Mouse (Mus musculus): ENCODE results near the gene Pmf1. TPM values are rescaled to one million over a fixed set of nuclear protein-coding genes. Genes with fewer than 3 reads are reported as not detected.
A peak's percentile ranks its signal among the peaks of the same experiment; 100 is the strongest.

Gene Pmf1
- total and polyA plus RNA-seq, 2 experiments, result 12.9 to 68.1 TPM

DNA sequence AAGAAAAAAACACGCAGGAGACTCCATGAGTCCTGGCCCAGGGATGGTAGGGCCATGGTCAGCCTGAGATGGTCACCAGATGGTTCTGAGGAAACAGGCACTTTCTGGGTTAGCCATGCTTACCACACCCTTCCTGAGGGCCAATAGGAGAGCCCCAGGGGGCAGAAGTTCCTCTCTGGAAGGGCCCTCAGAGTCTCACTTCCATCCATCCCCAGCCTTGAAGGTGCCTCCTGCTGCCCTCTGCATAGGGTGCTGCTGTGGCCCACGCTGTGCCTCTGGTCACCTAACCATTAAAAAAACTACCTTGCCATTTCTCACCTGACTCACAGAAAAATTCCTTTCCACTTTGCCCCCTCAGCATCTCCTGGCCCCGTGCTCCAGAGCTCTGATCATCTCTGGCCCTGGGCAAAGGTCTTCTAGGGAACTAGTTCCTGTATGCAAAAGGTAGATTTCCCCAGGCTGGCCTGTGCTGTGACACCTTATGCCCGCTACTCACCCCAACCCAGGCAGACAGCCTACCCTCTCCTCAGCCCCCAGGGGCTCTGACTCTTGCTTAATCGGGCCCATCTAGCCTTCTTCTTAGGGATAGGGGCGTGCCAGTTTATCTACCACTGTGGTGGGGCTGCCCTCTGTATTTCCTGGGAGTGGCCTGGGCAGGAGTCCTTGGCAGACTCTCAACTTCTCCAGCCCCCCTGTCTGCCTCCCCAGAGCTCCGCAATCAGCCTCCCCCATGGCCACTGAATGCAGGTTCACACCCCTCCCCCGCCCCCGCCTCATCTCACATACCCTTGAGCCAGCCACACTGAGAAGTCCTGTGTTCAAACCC lies 44.8 kb upstream of the Pmf1 start:
- H3K36me3 ChIP-seq (ENCODE audit: control insufficient read depth, insufficient read depth, low read length), result peaks cover 16% of the 10 kb centered on the region
- peak overlapping the region; percentile 92 for H3K4me3 ChIP-seq (ENCODE audit: insufficient read depth, low read depth, low read length)
- 24% methylated on average over 9 of the region's 9 CpGs for WGBS
- DNase-seq (ENCODE audit: extremely low read depth, low read depth, low spot score), result peak; percentile 73
- peak overlapping the region; percentile 96 for H3K27ac ChIP-seq (replicated peaks; ENCODE audit: insufficient read depth, low read depth, low read length)
- H3K9ac ChIP-seq (ENCODE audit: low read depth, low read length), result peak overlapping the region; percentile 91
- 0 out of 2 replicates have a peak, but pooled peaks have one; percentile 27 for TF ChIP-seq POLR2A (IDR thresholded peaks at IDR 0.05; ENCODE audit: extremely low read depth, insufficient read depth, low read length)
- no peak for TF ChIP-seq CTCF (IDR thresholded peaks at IDR 0.05; ENCODE audit: low read depth, low read length)
- H3K79me2 ChIP-seq (ENCODE audit: control insufficient read depth, insufficient read depth, low read length), result peaks cover 18% of the 10 kb centered on the region; the same call in 1 of the 2 replicates
- H3K4me1 ChIP-seq (ENCODE audit: control insufficient read depth, insufficient read depth, low read length), result peaks cover 14% of the 10 kb centered on the region
- H3K27me3 ChIP-seq (ENCODE audit: control insufficient read depth, insufficient read depth, low read length), result no peaks in the 10 kb centered on the region

DNA sequence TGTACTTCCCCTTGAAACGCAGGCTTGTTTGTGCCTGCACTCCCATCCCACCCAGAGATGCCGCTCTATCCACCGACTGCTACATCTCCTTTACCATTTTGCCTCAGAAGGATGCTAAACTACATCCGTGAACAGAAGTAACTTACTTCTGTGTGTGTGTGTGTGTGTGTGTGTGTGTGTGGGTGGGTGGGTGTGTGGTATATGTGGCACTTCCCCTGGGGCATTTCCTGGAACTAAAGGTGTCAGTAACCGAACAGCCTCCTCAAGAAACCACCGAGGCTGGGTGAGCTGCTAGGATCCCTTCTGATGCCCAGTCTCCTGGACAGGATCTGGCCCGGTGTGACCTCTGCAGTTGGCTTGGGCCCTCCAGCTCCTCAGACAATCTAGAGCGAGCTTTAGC lies 43.9 kb upstream of the Pmf1 start:
- Histone ChIP-seq H3K27me3 (ENCODE audit: control insufficient read depth, insufficient read depth, low read length) (no peaks in the 10 kb centered on the region), H3K4me3 (ENCODE audit: insufficient read depth, low read depth, low read length) (no peak overlapping the region), H3K4me1 (ENCODE audit: control insufficient read depth, insufficient read depth, low read length) (peaks cover 18% of the 10 kb centered on the region), H3K36me3 (ENCODE audit: control insufficient read depth, insufficient read depth, low read length) (peaks cover 25% of the 10 kb centered on the region), H3K9ac (ENCODE audit: low read depth, low read length) (no peak overlapping the region), H3K79me2 (ENCODE audit: control insufficient read depth, insufficient read depth, low read length) (peaks cover 18% of the 10 kb centered on the region; the same call in 1 of the 2 replicates), H3K27ac (replicated peaks; ENCODE audit: insufficient read depth, low read depth, low read length) (no peak overlapping the region)
- WGBS, result 77% methylated on average over 8 of the region's 8 CpGs
- DNase-seq (ENCODE audit: extremely low read depth, low read depth, low spot score), result no peak
- TF ChIP-seq CTCF (IDR thresholded peaks at IDR 0.05; ENCODE audit: low read depth, low read length), result no peak
- no peak for TF ChIP-seq POLR2A (IDR thresholded peaks at IDR 0.05; ENCODE audit: extremely low read depth, insufficient read depth, low read length)

DNA sequence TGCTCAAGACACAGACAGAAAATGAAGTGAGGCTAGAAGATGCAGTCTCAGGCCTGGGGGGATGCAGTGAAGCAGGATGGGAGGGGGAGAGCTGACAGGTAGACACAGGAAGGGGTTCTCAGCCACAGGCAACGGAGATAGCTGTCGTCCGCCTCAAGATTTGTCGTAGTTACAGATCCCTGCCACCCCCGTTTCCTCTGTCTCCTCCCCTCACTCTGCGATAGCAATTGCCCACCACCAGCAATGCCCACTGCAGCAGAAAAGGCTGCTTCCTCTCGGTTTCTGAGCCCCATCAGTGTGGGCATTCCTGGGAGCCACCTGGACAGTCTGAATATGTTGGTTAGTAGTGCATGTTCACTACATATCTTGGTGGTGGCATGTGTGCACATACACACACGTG lies 43.2 kb upstream of the Pmf1 start:
- DNase-seq (ENCODE audit: extremely low read depth, low read depth, low spot score), result no peak
- Histone ChIP-seq H3K79me2 (ENCODE audit: control insufficient read depth, insufficient read depth, low read length) (peaks cover 18% of the 10 kb centered on the region; the same call in 1 of the 2 replicates), H3K36me3 (ENCODE audit: control insufficient read depth, insufficient read depth, low read length) (peaks cover 28% of the 10 kb centered on the region), H3K4me3 (ENCODE audit: insufficient read depth, low read depth, low read length) (no peak overlapping the region), H3K9ac (ENCODE audit: low read depth, low read length) (no peak overlapping the region), H3K27me3 (ENCODE audit: control insufficient read depth, insufficient read depth, low read length) (no peaks in the 10 kb centered on the region), H3K27ac (replicated peaks; ENCODE audit: insufficient read depth, low read depth, low read length) (no peak overlapping the region), H3K4me1 (ENCODE audit: control insufficient read depth, insufficient read depth, low read length) (peaks cover 19% of the 10 kb centered on the region)
- 82% methylated on average over 8 of the region's 8 CpGs for WGBS
- TF ChIP-seq POLR2A (IDR thresholded peaks at IDR 0.05; ENCODE audit: extremely low read depth, insufficient read depth, low read length) (no peak), CTCF (IDR thresholded peaks at IDR 0.05; ENCODE audit: low read depth, low read length) (no peak)

DNA sequence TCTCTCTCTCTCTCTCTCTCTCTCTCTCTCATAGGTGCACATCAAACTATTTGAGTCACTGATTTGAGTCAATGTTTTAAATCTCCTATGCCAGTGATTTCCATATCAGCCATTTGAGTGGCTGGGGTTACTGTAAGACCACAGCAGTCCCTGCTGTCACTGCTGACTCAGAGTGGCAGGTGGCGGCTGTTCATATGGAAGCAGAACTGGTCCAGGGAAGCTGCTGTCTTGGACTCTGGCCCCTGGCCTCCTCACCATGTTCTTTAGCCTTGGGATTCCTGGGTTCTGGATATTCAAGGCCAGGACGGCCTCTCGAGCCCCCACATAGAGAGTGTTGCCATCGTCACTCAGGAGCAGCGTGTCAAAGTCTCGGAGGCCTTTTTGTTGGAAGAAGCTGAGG lies 42.6 kb upstream of the Pmf1 start:
- H3K27ac ChIP-seq (replicated peaks; ENCODE audit: insufficient read depth, low read depth, low read length), result no peak overlapping the region
- WGBS, result 96% methylated on average over 6 of the region's 6 CpGs

DNA sequence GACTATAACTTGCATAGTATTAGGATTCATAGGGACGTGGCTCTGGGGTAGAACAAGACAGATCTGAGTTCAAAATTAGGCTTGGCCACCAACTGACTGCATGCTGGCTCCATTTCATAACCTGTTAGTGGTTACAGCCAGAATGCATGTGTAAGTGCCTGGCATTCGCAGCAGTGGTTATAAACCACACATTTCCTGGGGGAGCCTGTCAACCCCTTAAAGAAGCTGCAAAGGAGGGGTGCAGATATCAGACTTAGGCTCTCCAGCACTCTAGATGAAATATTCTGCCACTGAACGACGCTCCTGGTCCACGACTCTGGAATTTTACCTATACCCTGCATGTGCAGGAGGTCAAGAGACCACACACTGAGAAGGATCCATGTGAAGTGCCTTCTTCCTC lies 42.1 kb upstream of the Pmf1 start:
- peaks cover 18% of the 10 kb centered on the region; the same call in 1 of the 2 replicates for H3K79me2 ChIP-seq (ENCODE audit: control insufficient read depth, insufficient read depth, low read length)
- H3K4me3 ChIP-seq (ENCODE audit: insufficient read depth, low read depth, low read length), result no peak overlapping the region
- WGBS, result 88% methylated on average over 5 of the region's 5 CpGs
- no peak overlapping the region for H3K27ac ChIP-seq (replicated peaks; ENCODE audit: insufficient read depth, low read depth, low read length)
- H3K4me1 ChIP-seq (ENCODE audit: control insufficient read depth, insufficient read depth, low read length), result peaks cover 24% of the 10 kb centered on the region
- H3K9ac ChIP-seq (ENCODE audit: low read depth, low read length), result no peak overlapping the region
- no peak for DNase-seq (ENCODE audit: extremely low read depth, low read depth, low spot score)
- TF ChIP-seq POLR2A (IDR thresholded peaks at IDR 0.05; ENCODE audit: extremely low read depth, insufficient read depth, low read length), result no peak
- no peak for TF ChIP-seq CTCF (IDR thresholded peaks at IDR 0.05; ENCODE audit: low read depth, low read length)
- H3K36me3 ChIP-seq (ENCODE audit: control insufficient read depth, insufficient read depth, low read length), result peaks cover 35% of the 10 kb centered on the region
- no peaks in the 10 kb centered on the region for H3K27me3 ChIP-seq (ENCODE audit: control insufficient read depth, insufficient read depth, low read length)

More for the DNA sequence above, 42.6 kb upstream of the Pmf1 start:
- Histone ChIP-seq H3K79me2 (ENCODE audit: control insufficient read depth, insufficient read depth, low read length) (peaks cover 18% of the 10 kb centered on the region; the same call in 1 of the 2 replicates), H3K4me3 (ENCODE audit: insufficient read depth, low read depth, low read length) (no peak overlapping the region), H3K27me3 (ENCODE audit: control insufficient read depth, insufficient read depth, low read length) (no peaks in the 10 kb centered on the region), H3K9ac (ENCODE audit: low read depth, low read length) (no peak overlapping the region), H3K4me1 (ENCODE audit: control insufficient read depth, insufficient read depth, low read length) (peaks cover 22% of the 10 kb centered on the region), H3K36me3 (ENCODE audit: control insufficient read depth, insufficient read depth, low read length) (peaks cover 31% of the 10 kb centered on the region)
- no peak for DNase-seq (ENCODE audit: extremely low read depth, low read depth, low spot score)
- no peak for TF ChIP-seq CTCF (IDR thresholded peaks at IDR 0.05; ENCODE audit: low read depth, low read length)
- no peak for TF ChIP-seq POLR2A (IDR thresholded peaks at IDR 0.05; ENCODE audit: extremely low read depth, insufficient read depth, low read length)

Measured in liver, adult 2 months (tissue).